Mouse (Mus musculus): ENCODE measurements at regions not wholly inside any gene's neighbourhood (a gene's known extent, or its start where the extent isn't known, plus 50 kb on each side); places are given as distances from the start of the nearest gene placed in this dataset.

- DNase-seq (ENCODE audit: low spot score in 2 of 2) = peak; percentile 48 to 51
These were observed 56.2 kb upstream of the Akap13 start for GRCm38 (mm10) chr7:75398904-75399724.

GRCm38 (mm10) chr7:75400471-75400870, 54.9 kb upstream of the Akap13 start:
- DNase-seq (ENCODE audit: low spot score in 2 of 2) = no peak

- no peak for DNase-seq (ENCODE audit: low spot score in 2 of 2)
These were observed 50.4 kb upstream of the Akap13 start for GRCm38 (mm10) chr7:75404955-75405354.

All from adrenal gland, adult 18-20 months (tissue).